Mouse (Mus musculus) adrenal gland, postnatal 10 days (tissue): ENCODE results near the gene Lpar2. TPM values are rescaled to one million over a fixed set of nuclear protein-coding genes. Genes with fewer than 3 reads are reported as not detected.
A peak's percentile ranks its signal among the peaks of the same experiment; 100 is the strongest.

ENCODE experiments used
- DNase-seq: peaks from one replicate; pipeline ENCODE4 v3.0.0; 2021; ENCODE audit warnings: mixed read lengths
- long read RNA-seq, 2 experiments: library from polyadenylated mRNA; stranded (forward); transcript quantifications; one replicate each; pipeline ENCODE4 v2.0.0; 2021
- total RNA-seq, 2 experiments: library from RNA; stranded (reverse); gene quantifications; 2 replicates each; pipeline ENCODE4 v1.2.3; 2021

Lpar2 gene
- 1 to 10 TPM in 1 of 2 experiments, under 1 TPM in 1; 0.96 to 1.1 TPM for total RNA-seq
- long read RNA-seq, experiment 1: 0 reads
- long read RNA-seq, experiment 2: 0 reads

DNA sequence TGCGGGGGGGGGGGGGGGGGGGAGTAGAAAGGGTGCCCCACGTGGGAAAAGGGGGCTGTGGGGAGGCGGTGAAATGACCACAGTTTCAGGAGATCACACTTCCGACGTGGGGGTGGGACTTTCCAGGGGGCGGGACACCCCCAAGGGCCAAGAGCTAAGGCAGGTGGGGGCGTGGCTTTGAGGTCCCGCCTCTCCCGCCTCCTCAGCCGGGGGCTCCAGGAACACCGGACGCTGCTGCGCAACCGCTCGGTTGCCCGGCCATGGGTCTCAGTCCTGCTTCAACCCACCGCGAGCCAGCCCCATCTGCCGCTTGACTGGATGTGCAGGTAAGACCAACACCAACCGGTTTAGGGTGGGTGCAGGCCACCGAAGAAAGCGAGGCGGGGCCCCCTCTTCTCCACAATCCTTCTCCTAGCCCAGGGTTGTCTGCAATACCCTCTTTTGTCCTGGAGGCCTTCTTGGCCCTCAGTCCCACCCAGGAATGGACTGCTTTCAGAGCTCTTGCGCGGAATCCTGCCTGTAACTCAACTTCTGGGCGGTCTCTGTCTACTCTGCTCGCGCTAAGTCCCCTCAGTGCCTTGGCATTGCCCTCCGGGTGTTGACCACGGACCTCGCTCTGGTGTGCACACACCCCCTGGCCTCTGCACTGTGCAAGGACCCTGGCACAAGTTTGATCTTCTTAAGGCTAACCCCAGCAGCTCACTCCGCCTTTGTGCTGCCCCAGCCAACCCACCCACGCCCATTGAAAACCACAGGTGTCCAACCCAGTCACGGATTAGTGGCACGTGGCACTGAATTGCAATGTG, at the start of gene Lpar2:
Lpar2 (plus strand) TSS at position 44 of the 806 bp plus-strand sequence.
- peak; percentile 76 for DNase-seq

DNA sequence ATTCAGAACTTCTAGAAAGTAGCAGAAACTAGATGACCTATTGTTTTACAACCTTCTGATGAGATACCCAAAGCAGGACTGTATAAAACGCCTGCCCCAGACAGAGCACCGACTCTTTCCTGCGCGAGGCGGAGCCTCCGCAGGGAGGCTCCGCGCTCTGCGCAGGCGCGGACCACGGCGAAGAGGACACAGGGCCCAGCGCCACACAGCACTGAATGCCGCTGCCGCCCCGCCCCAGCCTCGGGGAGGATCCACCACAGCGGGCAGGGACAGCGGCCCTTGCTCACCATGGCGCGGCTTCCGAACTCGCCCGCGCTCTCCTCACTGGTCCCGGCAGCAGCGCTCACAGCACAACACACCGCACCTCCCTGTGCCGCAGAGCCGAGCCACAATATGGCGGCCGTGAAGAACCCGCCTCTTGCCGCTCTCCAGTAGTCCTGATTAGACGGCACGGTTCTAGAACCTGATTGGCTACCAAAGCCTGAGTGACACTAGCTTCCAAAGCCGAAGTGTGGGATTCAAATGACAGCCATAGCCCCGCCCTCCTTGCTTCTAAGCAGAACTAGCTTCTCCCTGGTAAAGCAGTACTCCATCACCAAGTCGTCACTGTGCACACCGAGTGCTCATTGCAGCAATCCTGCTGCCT, 47.6 kb upstream of the Lpar2 start, which contains the start of gene Gm20422:
Gm20422 (minus strand) TSS at position 384 of the 646 bp plus-strand sequence.
- DNase-seq: peak; percentile 89

DNA sequence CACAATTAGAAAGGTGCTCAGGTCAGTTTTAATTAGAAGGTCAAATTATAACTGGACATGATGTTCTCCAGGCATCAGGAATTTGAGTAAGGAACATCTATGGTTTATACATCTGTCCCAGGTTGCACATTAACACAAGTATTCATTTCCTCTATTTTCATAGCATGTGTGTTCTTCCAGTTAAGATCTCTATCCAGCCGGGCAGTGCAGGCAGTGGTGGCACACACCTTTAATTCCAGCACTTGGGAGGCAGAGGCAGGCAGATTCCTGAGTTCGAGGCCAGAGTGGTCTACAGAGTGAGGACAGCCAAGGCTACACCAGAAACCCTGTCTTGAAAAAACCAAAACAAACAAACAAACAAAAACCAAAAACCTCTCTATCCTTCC, 47.1 kb upstream of the Lpar2 start:
- no peak for DNase-seq

DNA sequence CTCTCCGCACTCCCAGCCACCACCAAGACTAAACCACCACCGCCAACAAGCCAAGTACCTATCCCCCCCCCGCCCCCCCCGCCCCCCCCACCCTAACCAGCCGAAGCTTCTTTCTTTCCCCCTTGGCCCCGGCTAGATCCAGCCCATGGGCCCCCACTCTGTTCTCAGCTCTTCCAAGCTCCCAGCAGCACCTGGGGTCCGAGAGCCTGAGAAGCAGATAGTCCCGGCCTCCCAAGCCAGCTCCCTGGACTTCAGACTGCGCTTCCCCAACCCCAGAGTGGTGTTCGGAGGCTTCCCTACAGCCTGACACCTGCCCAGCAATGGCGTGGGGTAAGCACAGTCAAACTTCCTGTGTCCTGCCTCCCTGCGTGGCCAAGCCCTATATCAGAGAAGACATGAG, 45.1 kb upstream of the Lpar2 start:
- no peak for DNase-seq

DNA sequence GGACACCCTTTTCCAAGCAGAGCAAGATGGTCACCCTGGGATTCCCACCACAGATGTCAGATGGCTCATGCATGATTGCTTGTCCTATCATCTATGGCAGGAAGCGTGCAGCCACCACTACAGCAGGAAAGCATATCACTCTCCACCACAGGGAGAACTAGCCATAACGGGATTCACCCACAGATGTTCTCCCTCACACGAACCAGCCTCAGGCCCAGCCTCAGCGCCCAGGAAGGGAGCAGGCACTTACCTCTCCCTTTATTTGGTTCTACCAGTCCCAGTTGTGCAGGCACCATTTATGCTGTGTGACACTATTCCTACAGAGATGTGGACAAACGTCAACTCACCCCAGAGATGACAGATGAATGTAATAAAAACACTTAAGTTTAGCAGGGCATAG, 33.1 kb upstream of the Lpar2 start:
- no peak for DNase-seq

DNA sequence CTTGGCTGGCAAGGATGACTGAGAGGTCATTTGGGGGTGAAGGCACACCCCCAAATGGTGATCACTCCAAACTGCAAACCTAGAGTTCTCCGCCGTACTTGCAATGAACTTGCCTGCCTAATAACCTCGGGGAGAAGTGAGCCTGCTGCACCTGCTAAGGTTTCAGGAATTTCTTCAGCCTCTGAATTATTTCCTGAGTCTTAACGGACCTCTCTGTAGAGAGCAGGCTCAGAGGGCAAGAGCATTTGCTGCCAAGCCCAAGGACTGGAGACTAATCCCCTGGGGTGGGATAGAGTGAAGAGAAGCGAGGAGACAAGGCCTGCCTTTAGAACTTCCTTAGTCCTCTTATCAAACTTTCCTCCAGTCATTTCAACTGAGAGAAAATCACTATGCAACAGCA, 32.5 kb upstream of the Lpar2 start:
- no peak for DNase-seq

DNA sequence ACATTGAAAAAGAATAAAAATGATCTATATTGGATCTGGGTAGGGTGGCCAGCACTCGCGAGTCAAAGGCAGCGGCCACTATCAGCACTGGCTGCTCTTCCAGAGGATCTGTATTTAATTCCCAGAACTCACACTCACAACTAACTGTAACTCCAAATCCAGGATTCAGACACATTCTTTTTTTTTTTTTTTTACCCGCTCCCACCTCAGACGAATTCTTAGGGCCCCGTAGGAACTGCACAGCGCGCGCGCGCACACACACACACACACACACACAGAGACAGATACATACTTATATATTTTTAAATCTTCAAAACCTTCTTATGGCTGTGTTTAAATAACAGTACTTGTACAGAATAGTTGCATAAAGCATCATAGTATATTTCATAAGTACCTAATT, 31.9 kb upstream of the Lpar2 start:
- DNase-seq: no peak

DNA sequence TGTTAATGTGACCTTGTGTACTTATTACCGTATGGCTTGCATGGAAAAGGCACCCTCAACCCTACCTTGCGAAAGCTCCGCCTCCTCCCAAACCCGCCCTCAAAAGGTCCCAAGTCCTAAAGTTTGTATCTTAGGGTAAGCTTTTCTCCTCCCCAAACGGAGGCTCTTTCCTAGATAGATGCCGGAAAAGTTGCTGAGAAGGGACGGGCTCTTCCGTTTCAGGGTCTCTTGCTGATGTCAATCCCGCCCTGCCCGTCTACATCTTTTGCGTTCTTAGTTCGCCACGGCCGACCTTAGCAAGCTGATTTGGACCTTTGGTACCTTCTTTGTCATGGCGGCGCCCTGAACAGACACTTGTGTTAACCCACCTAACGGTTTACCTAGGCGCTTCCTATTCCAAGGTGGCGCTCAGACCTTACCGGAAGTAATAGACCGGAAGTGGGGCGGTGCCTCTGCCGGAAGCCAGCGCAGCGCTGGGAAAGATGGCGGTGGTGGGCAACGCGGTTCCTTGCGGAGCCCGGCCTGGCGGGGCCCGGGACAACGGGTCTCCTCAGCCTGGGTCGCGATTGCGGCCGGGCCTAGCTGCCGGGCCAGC, 31.4 kb upstream of the Lpar2 start, which contains the start of the genes Atp13a1 and Zfp866:
Atp13a1 (plus strand) TSS at position 391 of the 595 bp plus-strand sequence.
Zfp866 (minus strand) TSS at position 406 of the 595 bp plus-strand sequence.
- peak; percentile 93 for DNase-seq

DNA sequence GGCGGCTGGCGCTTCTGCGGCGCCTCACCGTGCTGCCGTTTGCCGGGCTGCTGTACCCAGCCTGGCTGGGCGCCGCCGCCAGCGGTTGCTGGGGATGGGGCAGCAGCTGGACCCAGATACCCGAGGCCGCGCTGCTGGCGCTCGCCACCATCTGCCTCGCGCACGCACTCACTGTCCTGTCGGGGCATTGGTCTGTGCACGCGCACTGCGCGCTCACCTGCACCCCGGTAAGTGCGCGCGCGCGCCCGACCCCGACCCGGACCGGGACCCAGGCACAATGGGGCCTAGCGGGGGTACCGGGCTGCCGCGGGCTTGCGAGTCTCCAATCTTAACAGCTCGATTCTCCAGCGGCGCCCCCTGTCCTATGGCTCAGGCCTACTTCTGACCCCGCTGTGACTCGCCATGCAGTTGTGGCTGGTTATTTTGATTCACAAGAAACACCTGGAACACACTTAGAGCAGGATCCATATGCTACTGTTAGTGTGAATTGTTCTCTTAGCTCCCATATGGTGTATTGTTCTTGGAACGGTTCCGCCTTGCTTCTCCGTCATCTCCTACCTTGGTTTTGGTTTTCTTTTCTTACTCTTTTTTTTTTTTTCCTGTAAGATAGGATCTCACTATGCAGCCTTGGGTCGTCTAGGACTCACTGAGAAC, 30.7 kb upstream of the Lpar2 start:
- DNase-seq: peak; percentile 58

DNA sequence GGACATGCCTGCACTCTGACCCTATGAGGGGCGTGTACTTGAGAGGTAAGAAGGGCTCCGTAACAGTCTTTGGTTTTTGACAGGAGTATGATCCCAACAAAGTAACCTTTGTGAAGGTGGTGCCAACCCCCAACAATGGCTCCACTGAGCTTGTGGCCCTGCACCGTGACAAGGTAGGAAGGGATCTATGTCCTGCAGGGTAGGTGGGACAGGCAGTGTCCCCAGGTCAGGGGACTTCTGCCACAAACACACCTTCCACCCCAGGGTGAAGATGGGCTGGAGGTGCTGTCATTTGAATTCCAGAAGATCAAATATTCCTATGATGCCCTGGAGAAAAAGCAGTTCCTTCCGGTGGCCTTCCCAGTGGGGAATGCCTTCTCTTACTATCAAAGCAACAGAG, 28.6 kb upstream of the Lpar2 start:
- DNase-seq: no peak

DNA sequence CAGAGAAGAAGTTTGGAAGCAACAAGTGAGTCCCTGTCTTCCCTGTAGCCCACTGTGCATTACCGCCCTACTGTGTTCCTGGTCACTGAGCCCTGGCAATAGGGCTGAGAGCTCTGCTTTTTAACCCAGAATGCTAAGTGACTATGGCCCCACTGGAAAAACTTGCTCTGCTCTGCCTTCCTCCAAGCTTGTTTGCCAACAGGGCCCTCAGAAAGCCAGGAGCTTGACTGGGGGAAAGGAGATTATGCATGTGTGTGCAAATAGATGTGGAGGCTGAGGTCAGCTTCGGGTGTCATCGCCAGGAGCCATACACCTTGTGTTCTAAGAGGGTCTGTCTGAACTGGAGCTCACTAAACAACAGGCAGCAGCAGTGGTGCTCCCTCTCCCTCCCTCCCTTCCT, 28.1 kb upstream of the Lpar2 start:
- no peak for DNase-seq

DNA sequence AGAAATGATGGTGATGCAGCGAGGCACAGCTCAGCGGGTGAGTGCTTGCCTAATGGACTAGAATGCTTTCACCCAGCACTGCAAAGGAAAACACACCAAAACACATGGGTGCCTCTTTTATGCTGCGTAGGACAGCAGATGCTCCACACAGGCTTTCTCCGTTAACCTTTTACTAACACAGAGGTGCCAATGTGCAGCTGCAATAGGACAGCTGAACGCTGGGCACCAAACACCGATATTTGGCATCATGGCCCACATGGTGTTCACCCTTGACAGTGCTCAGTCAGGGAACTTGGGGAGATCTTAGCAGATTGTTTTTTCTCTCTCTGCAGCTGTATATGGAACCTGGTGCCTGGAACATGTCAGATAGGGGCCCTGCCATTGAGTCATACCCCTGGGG, 27.3 kb upstream of the Lpar2 start:
- DNase-seq: no peak

DNA sequence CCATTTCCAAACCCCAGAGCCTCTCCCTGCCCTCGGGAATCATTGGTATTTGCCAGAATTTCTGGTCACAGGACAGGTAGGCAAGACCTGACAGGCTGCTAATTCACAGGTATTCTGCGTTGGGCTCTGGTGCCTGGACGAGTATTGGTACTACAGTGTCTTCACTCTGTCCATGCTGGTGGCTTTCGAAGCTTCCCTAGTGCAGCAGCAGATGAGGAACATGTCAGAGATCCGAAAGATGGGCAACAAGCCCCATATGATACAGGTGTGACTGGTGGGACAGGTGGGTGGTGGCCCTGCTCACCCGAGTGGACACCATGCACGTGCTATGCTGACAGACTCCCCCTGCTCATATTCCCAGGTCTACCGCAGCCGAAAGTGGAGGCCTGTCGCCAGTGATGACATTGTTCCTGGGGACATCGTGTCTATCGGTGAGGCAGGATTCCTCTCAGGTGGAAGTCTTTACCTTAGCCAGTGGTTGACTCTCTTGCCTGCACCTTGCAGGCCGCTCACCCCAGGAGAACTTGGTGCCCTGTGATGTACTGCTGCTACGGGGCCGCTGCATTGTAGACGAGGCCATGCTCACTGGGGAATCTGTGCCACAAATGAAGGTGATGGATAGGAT, 25.4 kb upstream of the Lpar2 start:
- no peak for DNase-seq

DNA sequence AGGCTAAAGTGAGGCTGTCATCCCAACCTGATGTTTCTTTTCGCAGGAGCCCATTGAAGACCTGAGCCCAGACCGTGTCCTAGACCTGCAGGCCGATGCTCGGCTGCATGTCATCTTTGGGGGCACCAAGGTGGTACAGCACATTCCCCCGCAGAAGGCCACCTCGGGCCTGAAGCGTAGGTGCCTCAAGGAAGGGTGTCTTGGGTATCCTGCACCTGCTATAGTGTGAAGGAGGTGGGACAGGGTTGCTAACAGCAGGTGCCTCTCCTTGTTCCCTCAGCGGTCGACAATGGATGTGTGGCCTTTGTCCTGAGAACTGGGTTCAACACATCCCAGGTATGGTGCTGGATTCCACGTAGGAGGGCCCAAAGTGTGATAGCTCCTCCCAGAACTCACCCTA, 24.6 kb upstream of the Lpar2 start:
- no peak for DNase-seq

DNA sequence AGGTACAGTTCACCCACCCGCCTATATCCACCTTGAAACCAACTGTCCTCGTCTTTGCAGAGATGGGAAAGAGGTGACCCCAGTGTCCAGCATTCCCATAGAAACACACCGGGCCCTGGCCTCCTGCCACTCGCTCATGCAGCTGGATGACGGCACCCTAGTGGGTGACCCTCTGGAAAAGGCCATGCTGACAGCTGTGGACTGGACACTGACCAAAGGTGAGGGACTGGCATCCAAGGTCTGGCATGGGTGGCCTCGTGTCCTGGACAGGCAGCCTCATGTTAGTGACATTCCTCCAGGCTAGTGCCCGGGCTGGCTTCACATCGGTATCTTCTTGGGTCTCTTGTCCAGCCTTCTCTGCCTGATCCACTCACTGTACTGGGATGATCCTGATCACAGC, 23.0 kb upstream of the Lpar2 start:
- no peak for DNase-seq

DNA sequence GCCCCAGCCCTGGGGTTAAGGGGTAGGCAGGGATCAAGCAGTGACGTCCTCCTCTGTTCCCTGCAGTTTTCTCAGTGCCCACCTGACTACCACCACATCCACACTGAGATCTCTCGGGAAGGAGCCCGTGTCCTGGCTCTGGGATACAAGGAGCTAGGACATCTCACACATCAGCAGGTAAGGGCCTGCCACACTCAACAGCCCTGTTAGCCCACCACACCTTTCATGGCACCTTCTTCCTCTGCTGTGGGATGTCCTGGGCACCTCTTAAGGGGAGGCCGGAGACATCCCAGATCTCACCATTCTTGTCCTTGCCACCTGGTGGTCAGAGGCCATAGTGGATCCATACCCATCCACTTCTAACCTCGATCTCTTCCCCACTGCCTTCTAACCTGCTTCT, 22.3 kb upstream of the Lpar2 start:
- no peak for DNase-seq

DNA sequence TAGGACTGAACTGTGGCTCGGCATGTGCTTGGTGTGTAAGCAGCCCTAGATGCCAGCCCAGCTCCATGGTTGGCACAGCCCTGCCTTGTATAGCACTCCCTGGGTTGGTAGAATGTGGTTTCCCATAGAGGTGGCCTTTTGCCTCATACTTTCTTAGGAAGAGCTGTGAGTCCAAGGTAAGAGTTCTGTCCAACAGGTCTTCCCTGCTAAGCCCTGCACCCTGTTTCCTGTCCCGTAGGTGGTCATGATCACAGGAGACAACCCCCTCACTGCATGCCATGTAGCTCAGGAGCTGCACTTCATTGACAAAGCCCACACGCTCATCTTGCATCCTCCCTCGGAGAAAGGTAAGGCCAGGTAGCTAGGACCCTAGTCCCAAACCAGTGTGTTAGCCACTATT, 20.4 kb upstream of the Lpar2 start:
- DNase-seq: no peak

DNA sequence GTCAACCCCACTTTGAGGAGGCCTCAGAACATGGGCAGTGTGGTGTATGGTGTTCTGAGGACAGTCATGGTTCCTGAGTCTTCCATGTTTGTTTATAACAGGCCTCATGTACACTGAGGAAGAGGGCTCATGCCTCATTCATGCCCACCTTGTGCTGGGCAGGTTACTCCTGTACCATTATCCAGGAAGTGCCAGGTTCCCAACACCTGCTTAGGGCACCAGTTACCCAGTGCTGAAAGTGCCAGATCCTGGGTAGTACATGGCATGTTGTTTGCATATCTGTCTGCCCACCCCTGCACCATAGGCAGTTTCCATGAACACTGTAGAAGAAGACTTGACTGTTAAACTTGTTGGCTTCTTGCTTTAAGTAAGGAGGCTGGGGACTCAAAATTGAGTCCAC, 20.0 kb upstream of the Lpar2 start:
- no peak for DNase-seq

DNA sequence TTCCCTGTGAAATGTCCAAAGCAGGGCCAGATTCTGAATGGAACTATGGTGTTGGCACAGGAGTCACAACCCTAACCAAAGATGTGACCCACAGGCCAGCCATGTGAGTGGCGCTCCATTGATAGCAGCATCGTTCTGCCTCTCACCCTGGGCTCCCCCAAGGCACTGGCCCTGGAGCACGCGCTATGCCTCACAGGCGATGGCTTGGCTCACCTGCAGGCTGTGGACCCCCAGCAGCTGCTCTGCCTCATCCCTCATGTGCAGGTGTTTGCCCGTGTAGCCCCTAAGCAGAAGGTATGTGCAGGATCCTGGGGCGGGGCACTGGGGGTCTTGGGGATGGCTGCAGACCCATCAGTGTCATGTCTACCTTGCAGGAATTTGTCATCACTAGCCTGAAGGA, 18.9 kb upstream of the Lpar2 start:
- no peak for DNase-seq

DNA sequence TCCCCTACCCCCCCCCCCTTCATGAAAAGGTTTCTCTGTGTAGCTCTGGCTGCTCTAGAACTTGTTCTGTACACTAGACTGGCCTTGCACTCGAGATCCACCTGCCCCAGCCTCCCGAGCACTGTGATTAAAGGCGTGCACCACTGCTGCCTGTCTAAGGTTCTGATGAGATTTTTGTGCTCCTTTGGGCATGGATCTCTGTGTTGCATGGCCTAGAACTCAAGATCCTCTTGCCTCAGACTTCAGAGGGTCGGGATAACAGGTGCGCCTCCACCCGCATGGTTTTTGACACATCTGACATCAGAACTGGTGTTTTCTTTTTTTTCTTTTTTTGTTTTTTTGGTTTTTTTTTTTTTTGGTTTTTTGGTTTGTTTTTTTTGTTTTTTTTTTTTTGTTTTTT, 17.7 kb upstream of the Lpar2 start:
- DNase-seq: no peak

DNA sequence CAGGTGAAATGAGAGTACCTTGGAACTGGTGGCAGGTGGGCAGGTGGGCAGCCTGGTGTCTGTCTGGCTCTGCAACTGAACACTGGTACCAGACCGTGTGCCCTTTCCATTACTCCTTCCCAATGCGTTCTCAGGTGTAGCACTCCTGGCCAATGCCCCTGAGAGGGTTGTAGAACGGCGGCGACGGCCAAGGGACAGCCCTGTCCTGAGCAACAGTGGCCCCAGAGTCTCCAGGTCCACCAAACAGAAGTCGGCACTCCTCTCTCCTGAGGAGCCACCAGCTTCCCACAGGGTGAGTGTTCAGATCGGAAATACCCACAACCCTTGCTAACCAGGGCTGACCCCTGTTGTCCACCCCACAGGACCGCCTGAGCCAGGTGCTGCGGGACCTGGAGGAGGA, 17.1 kb upstream of the Lpar2 start:
- no peak for DNase-seq

DNA sequence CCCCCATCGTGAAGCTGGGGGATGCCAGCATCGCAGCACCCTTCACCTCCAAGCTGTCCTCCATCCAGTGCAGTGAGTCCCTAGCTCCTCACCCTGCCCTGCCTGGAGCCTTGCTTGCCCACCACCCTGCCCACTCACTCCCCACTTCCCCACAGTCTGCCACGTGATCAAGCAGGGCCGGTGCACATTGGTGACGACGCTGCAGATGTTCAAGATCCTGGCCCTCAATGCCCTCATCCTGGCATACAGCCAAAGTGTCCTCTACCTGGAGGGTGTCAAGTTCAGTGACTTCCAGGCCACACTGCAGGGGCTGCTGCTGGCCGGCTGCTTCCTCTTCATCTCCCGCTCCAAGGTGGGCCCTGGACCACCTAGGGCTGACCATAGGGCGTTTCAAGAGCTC, 16.7 kb upstream of the Lpar2 start:
- no peak for DNase-seq
